ENCODE assay signal across 9 mouse cellular contexts in the genomic region with DNA sequence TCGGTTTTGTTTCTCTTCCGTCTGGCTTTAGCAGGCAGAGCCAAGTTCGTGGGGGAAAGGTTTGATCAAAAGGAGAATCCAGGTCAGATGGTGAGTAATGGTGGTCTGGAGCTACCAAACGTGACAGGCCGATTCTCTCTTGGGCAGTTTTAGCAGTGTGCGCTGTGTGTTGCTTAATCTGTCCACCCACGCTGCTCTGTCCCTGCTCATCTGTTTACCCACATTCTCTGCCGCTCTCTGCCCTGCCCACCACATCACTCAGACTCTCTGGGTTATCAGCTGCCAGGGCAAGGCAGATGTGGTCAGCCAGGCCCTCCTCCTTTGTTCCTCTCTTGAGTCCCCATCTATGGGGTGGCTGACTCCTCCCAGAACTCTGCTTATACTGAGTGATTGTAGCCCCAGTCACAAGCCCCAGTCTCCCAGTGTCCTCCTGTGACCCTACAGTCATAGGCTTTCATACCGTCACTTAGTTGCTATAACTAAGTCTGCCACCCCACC.
DNase-seq lines count a peak whose midpoint lies in the region; ATAC-seq and TF ChIP-seq lines count a peak whose summit lies in the region.
"Had no signal": no experiment of that assay in that cellular context is flagged by ENCODE, and none has a peak within 500 bp of the region (broad histone marks: within the 10 kb centered on the region; RNA-seq: fewer than 3 reads in every experiment).

No protein-coding gene starts in this region.

- H3K36me3 ChIP-seq in lung, embryonic 14.5 days (ENCODE audit: insufficient read depth), result no peaks in the 10 kb centered on the region
- H3K36me3 ChIP-seq in embryonic facial prominence, embryonic 15.5 days, result no peaks in the 10 kb centered on the region
- H3K36me3 ChIP-seq in liver, embryonic 13.5 days, result no peaks in the 10 kb centered on the region
- H3K36me3 ChIP-seq: limb, embryonic 12.5 days had no signal

- 30% methylated on average over 9 of the region's 9 CpGs for WGBS in lung, embryonic 14.5 days
- 50% methylated on average over 9 of the region's 9 CpGs for WGBS in embryonic facial prominence, embryonic 15.5 days
- 3% methylated on average over 9 of the region's 9 CpGs for WGBS in liver, embryonic 13.5 days (ENCODE audit: insufficient replicate concordance)

- H3K4me3 ChIP-seq in lung, embryonic 14.5 days (ENCODE audit: low read depth, low read length), result no peak overlapping the region
- H3K4me3 ChIP-seq in embryonic facial prominence, embryonic 15.5 days (replicated peaks), result no peak overlapping the region
- peak overlapping the region; percentile 15 for H3K4me3 ChIP-seq in liver, embryonic 13.5 days (replicated peaks)
- H3K4me3 ChIP-seq: limb, embryonic 12.5 days had no signal

- no peak overlapping the region for H3K9ac ChIP-seq in lung, embryonic 14.5 days
- H3K9ac ChIP-seq in embryonic facial prominence, embryonic 15.5 days, result no peak overlapping the region
- H3K9ac ChIP-seq in liver, embryonic 13.5 days, result 0 out of 2 replicates have a peak overlapping the region, but pooled peaks have one; percentile 27
- H3K9ac ChIP-seq: limb, embryonic 12.5 days had no signal

- no peaks in the 10 kb centered on the region for H3K27me3 ChIP-seq in lung, embryonic 14.5 days (ENCODE audit: insufficient read depth, low read length)
- H3K27me3 ChIP-seq in embryonic facial prominence, embryonic 15.5 days, result peaks cover 6% of the 10 kb centered on the region
- no peaks in the 10 kb centered on the region for H3K27me3 ChIP-seq in liver, embryonic 13.5 days

- ATAC-seq in lung, embryonic 14.5 days (ENCODE audit: insufficient read depth), result peak; percentile 76
- ATAC-seq in embryonic facial prominence, embryonic 15.5 days (ENCODE audit: insufficient number of reproducible peaks, low FRiP score, low TSS enrichment, low read depth), result peak; percentile 54; the same call in 1 of the 2 replicates
- ATAC-seq in liver, embryonic 13.5 days (ENCODE audit: low read depth), result peak; percentile 91

- H3K4me1 ChIP-seq in lung, embryonic 14.5 days (ENCODE audit: insufficient read depth), result no peaks in the 10 kb centered on the region
- peaks cover 18% of the 10 kb centered on the region; the same call in 1 of the 2 replicates for H3K4me1 ChIP-seq in embryonic facial prominence, embryonic 15.5 days
- H3K4me1 ChIP-seq in liver, embryonic 13.5 days (replicated peaks), result peaks cover 22% of the 10 kb centered on the region

- H3K9me3 ChIP-seq in lung, embryonic 14.5 days (ENCODE audit: low read depth, low read length), result no peaks in the 10 kb centered on the region
- no peaks in the 10 kb centered on the region for H3K9me3 ChIP-seq in embryonic facial prominence, embryonic 15.5 days (replicated peaks)
- no peaks in the 10 kb centered on the region for H3K9me3 ChIP-seq in liver, embryonic 13.5 days (replicated peaks)
- H3K9me3 ChIP-seq: limb, embryonic 12.5 days had no signal

- TF ChIP-seq CTCF in lung, embryonic 14.5 days (IDR thresholded peaks at IDR 0.05; ENCODE audit: low read depth), result no peak

- DNase-seq in lung, embryonic 14.5 days, result no peak
- no peak for DNase-seq in lung, postnatal 25 days (ENCODE audit: low spot score)
- DNase-seq in liver, embryonic 13.5 days, result peak; percentile 43
- peak; percentile 41 for DNase-seq in retina, embryonic 14.5 days (ENCODE audit: low spot score)
- DNase-seq in adrenal gland, adult 2 months, result no peak
- DNase-seq in testis, postnatal 14 days (ENCODE audit: low spot score), result no peak
- DNase-seq in thymus, postnatal 36 days, result no peak

- H3K27ac ChIP-seq in lung, embryonic 14.5 days (ENCODE audit: low read depth), result no peak overlapping the region
- H3K27ac ChIP-seq in embryonic facial prominence, embryonic 15.5 days (replicated peaks), result no peak overlapping the region
- H3K27ac ChIP-seq in liver, embryonic 13.5 days, result no peak overlapping the region
- H3K27ac ChIP-seq: limb, embryonic 12.5 days had no signal

- H3K4me2 ChIP-seq in lung, embryonic 14.5 days, result peak overlapping the region; percentile 16; the same call in 1 of the 2 replicates
- H3K4me2 ChIP-seq in embryonic facial prominence, embryonic 15.5 days (replicated peaks), result no peak overlapping the region
- peak overlapping the region; percentile 47 for H3K4me2 ChIP-seq in liver, embryonic 13.5 days
- H3K4me2 ChIP-seq: limb, embryonic 12.5 days had no signal

Comparison
In these comparisons a context has a peak if more than half of its experiments do, and no peak if none do; other contexts are left out.
1. DNase-seq: peak in liver, embryonic 13.5 days (single experiment) and retina, embryonic 14.5 days (single experiment); none in lung, embryonic 14.5 days (single experiment), lung, postnatal 25 days (single experiment), adrenal gland, adult 2 months (single experiment), testis, postnatal 14 days (single experiment) and thymus, postnatal 36 days (0 of 2).
2. Peak in every context shown above with its lines, with median percentiles within 50 percentile points of each other: ATAC-seq.